Mouse (Mus musculus) ZHBTc4 (cell line): ENCODE measurements around the gene Islr2.
A peak's percentile ranks its signal among the peaks of the same experiment; 100 is the strongest.

ENCODE experiments used
- DNase-seq: peaks from one replicate; pipeline ENCODE4 v3.0.0-alpha.2; 2011; ENCODE audit warnings: low read depth, low spot score

The Islr2 gene

GRCm38 (mm10) chr9:58196610-58197567 lies 7.2 kb downstream of the Islr2 start:
- DNase-seq: peak; percentile 58

- DNase-seq: no peak
Observed at GRCm38 (mm10) chr9:58196141-58196540, 8.0 kb downstream of the Islr2 start.

GRCm38 (mm10) chr9:58195671-58196070 lies 8.4 kb downstream of the Islr2 start:
- no peak for DNase-seq

- no peak for DNase-seq
Observed at GRCm38 (mm10) chr9:58194222-58194621, 9.9 kb downstream of the Islr2 start.

- no peak for DNase-seq
Observed at GRCm38 (mm10) chr9:58184456-58184855, 19.7 kb downstream of the Islr2 start.

- no peak for DNase-seq
Observed at GRCm38 (mm10) chr9:58179390-58179789, 24.7 kb downstream of the Islr2 start.

GRCm38 (mm10) chr9:58177165-58177564 lies 27.0 kb downstream of the Islr2 start:
- DNase-seq: no peak

- DNase-seq: no peak
Observed at GRCm38 (mm10) chr9:58175745-58176487, 28.2 kb downstream of the Islr2 start.

GRCm38 (mm10) chr9:58174818-58175251 lies 29.3 kb downstream of the Islr2 start:
- DNase-seq: peak; percentile 55

- DNase-seq: no peak
Observed at GRCm38 (mm10) chr9:58172863-58173262, 31.3 kb downstream of the Islr2 start.

- DNase-seq: no peak
Observed at GRCm38 (mm10) chr9:58169426-58169825, 34.7 kb downstream of the Islr2 start.

GRCm38 (mm10) chr9:58168880-58169279 lies 35.2 kb downstream of the Islr2 start:
- no peak for DNase-seq

GRCm38 (mm10) chr9:58165779-58166178 lies 38.3 kb downstream of the Islr2 start:
- no peak for DNase-seq

- no peak for DNase-seq
Observed at GRCm38 (mm10) chr9:58163146-58163545, 41.0 kb downstream of the Islr2 start.

- no peak for DNase-seq
Observed at GRCm38 (mm10) chr9:58162173-58162572, 41.9 kb downstream of the Islr2 start.

GRCm38 (mm10) chr9:58160315-58160714 lies 43.8 kb downstream of the Islr2 start:
- DNase-seq: no peak

GRCm38 (mm10) chr9:58159855-58160254 lies 44.3 kb downstream of the Islr2 start:
- DNase-seq: no peak

- DNase-seq: no peak
Observed at GRCm38 (mm10) chr9:58158541-58159311, 45.4 kb downstream of the Islr2 start.

- no peak for DNase-seq
Observed at GRCm38 (mm10) chr9:58157838-58158237, 46.3 kb downstream of the Islr2 start.

GRCm38 (mm10) chr9:58156819-58157560 lies 47.1 kb downstream of the Islr2 start:
- no peak for DNase-seq

GRCm38 (mm10) chr9:58155366-58155765 lies 48.8 kb downstream of the Islr2 start:
- no peak for DNase-seq
